ENCODE assay signal across 21 mouse cellular contexts in the genomic region with DNA sequence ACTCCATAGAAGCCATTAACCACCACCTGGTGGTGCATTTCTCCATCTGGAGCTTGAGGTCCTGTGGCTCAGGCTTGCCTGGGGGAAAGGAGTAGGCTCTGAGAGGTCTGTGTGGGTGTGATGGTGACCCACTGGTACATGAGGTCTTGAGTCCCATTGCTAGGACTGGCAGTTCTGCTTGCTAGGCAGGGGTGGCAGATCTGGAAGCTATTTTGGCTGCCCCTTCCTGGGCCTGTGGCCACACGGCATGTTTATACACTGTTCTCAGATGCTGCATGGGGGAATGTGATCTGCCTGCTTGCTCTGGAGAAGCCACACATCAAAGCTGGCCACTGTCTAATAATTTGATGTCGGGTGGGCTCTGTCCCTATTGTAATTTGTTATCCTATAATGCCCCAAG. TPM values are rescaled to one million over a fixed set of nuclear protein-coding genes. Genes with fewer than 3 reads are reported as not detected.
DNase-seq lines count a peak whose midpoint lies in the region; ATAC-seq and TF ChIP-seq lines count a peak whose summit lies in the region.
"Had no signal": no experiment of that assay in that cellular context is flagged by ENCODE, and none has a peak within 500 bp of the region (broad histone marks: within the 10 kb centered on the region; RNA-seq: fewer than 3 reads in every experiment).

No protein-coding gene starts in this region.

- peaks cover 28% of the 10 kb centered on the region; the same call in 1 of the 2 replicates for H3K79me2 ChIP-seq in liver, adult 2 months (ENCODE audit: control insufficient read depth, insufficient read depth, low read length)

- 0 out of 2 replicates have a peak overlapping the region, but pooled peaks have one; percentile 15 for H3K9ac ChIP-seq in liver, adult 2 months (ENCODE audit: low read depth, low read length)
- no peak overlapping the region for H3K9ac ChIP-seq in liver, postnatal 0 days (replicated peaks)
- H3K9ac ChIP-seq in lung, postnatal 0 days (replicated peaks; ENCODE audit: low read depth) = no peak overlapping the region
- H3K9ac ChIP-seq: forebrain, embryonic 13.5 days; forebrain, postnatal 0 days; hindbrain, embryonic 12.5 days had no signal

- H3K4me1 ChIP-seq in liver, adult 2 months (ENCODE audit: control insufficient read depth, insufficient read depth, low read length) = peaks cover 62% of the 10 kb centered on the region
- peaks cover 11% of the 10 kb centered on the region; the same call in 1 of the 2 replicates for H3K4me1 ChIP-seq in liver, postnatal 0 days (ENCODE audit: insufficient read depth)
- peaks cover 10% of the 10 kb centered on the region for H3K4me1 ChIP-seq in lung, postnatal 0 days (ENCODE audit: insufficient read depth, low read depth, low read length)
- H3K4me1 ChIP-seq: forebrain, embryonic 13.5 days had no signal

- no peak overlapping the region for H3K4me2 ChIP-seq in liver, postnatal 0 days (ENCODE audit: low read depth, low read length)
- no peak overlapping the region for H3K4me2 ChIP-seq in lung, postnatal 0 days (replicated peaks; ENCODE audit: low read depth, low read length)
- H3K4me2 ChIP-seq: forebrain, embryonic 13.5 days; hindbrain, embryonic 12.5 days had no signal

- peak overlapping the region; percentile 83 for H3K27ac ChIP-seq in liver, adult 2 months (replicated peaks; ENCODE audit: insufficient read depth, low read depth, low read length)
- no peak overlapping the region for H3K27ac ChIP-seq in liver, postnatal 0 days (ENCODE audit: low read depth)
- peak overlapping the region; percentile 78 for H3K27ac ChIP-seq in lung, postnatal 0 days (ENCODE audit: low read length)
- H3K27ac ChIP-seq: embryonic facial prominence, embryonic 10.5 days; forebrain, embryonic 13.5 days; hindbrain, embryonic 12.5 days had no signal

- no peak for TF ChIP-seq CTCF in liver, adult 2 months (IDR thresholded peaks at IDR 0.05; ENCODE audit: low read depth, low read length)
- TF ChIP-seq CTCF in liver, postnatal 0 days (IDR thresholded peaks at IDR 0.05; ENCODE audit: low read depth) = no peak
- TF ChIP-seq CTCF in lung, postnatal 0 days (IDR thresholded peaks at IDR 0.05) = peak; percentile 14; the same call in 1 of the 2 replicates

- no peak for TF ChIP-seq POLR2A in liver, adult 2 months (IDR thresholded peaks at IDR 0.05; ENCODE audit: extremely low read depth, insufficient read depth, low read length)

- no peaks in the 10 kb centered on the region for H3K27me3 ChIP-seq in liver, adult 2 months (ENCODE audit: control insufficient read depth, insufficient read depth, low read length)
- no peaks in the 10 kb centered on the region for H3K27me3 ChIP-seq in liver, postnatal 0 days (ENCODE audit: insufficient read depth, low read length)
- H3K27me3 ChIP-seq in lung, postnatal 0 days (replicated peaks; ENCODE audit: insufficient read depth, low read length) = no peaks in the 10 kb centered on the region
- H3K27me3 ChIP-seq: forebrain, embryonic 13.5 days; hindbrain, embryonic 12.5 days had no signal

- no peak for ATAC-seq in liver, postnatal 0 days
- ATAC-seq in lung, postnatal 0 days = no peak
- ATAC-seq: forebrain, embryonic 13.5 days; forebrain, postnatal 0 days; hindbrain, embryonic 16.5 days; inflammation-experienced regulatory T-cells, adult 6 months had no signal

- no peak for TF ChIP-seq EP300 in liver, postnatal 0 days (IDR thresholded peaks at IDR 0.05; ENCODE audit: low read depth)
- no peak for TF ChIP-seq EP300 in lung, postnatal 0 days (IDR thresholded peaks at IDR 0.05)

- H3K36me3 ChIP-seq in liver, adult 2 months (ENCODE audit: control insufficient read depth, insufficient read depth, low read length) = peaks cover 13% of the 10 kb centered on the region; the same call in 1 of the 2 replicates
- H3K36me3 ChIP-seq in liver, postnatal 0 days (replicated peaks; ENCODE audit: insufficient read depth, low read length) = peaks cover 40% of the 10 kb centered on the region
- peaks cover 23% of the 10 kb centered on the region; the same call in 1 of the 2 replicates for H3K36me3 ChIP-seq in lung, postnatal 0 days (ENCODE audit: insufficient read depth, low read length)

- intact Hi-C loops in gastrocnemius, postnatal 14 days (cut with DNase I; ENCODE audit: low total_unique reads) = no loop called here

- peak; percentile 33 to 36 for DNase-seq in gastrocnemius, adult 8-10 months (ENCODE audit: low spot score in 2 of 2)
- DNase-seq in gastrocnemius, postnatal 14 days = no peak
- DNase-seq in liver, adult 2 months (ENCODE audit: extremely low read depth, low read depth, low spot score) = peak; percentile 49
- no peak for DNase-seq in liver, postnatal 0 days
- DNase-seq in lung, postnatal 0 days (ENCODE audit: low spot score) = no peak
- no peak for DNase-seq in lung, postnatal 10 days
- no peak for DNase-seq in adrenal gland, postnatal 10 days
- DNase-seq: adrenal gland, adult 2 months; adrenal gland, postnatal 36 days; cerebellum, adult 2 months; cerebellum, postnatal 10 days; forebrain, postnatal 0 days; heart, postnatal 10 days; heart, postnatal 4 days had no signal

- 54% methylated on average over 2 of the region's 2 CpGs for WGBS in liver, adult 2 months
- WGBS in liver, postnatal 0 days (ENCODE audit: insufficient replicate concordance) = 75% methylated on average over 2 of the region's 2 CpGs
- WGBS in lung, postnatal 0 days = 80% methylated on average over 2 of the region's 2 CpGs

- H3K9me3 ChIP-seq in liver, postnatal 0 days (ENCODE audit: low read length) = no peaks in the 10 kb centered on the region
- no peaks in the 10 kb centered on the region for H3K9me3 ChIP-seq in lung, postnatal 0 days (ENCODE audit: low read length)
- H3K9me3 ChIP-seq: embryonic facial prominence, embryonic 10.5 days; forebrain, embryonic 13.5 days; hindbrain, embryonic 12.5 days had no signal

- no peak overlapping the region for H3K4me3 ChIP-seq in liver, adult 2 months (ENCODE audit: insufficient read depth, low read depth, low read length)
- no peak overlapping the region for H3K4me3 ChIP-seq in liver, postnatal 0 days (ENCODE audit: low read depth, low read length)
- no peak overlapping the region for H3K4me3 ChIP-seq in lung, postnatal 0 days (ENCODE audit: low read depth, low read length)
- H3K4me3 ChIP-seq: embryonic facial prominence, embryonic 10.5 days; forebrain, embryonic 13.5 days; hindbrain, embryonic 12.5 days had no signal

RNA-seq across cellular contexts. Expression of gene Aspscr1, which starts 11.3 kb away (rescaled TPM):
- total RNA-seq in gastrocnemius, adult 8-10 months (2022) = 10 to 100 TPM; 32.2 to 39.8 (median 35.2) TPM
- 10 to 100 TPM; 25.0 to 26.9 TPM for total RNA-seq in gastrocnemius, postnatal 14 days (2021)
- total RNA-seq in liver, adult 2 months (2014; rRNA removed) = 49.3 and 56.6 TPM in 2 replicates
- polyA plus RNA-seq in liver, adult 2 months (2012; rRNA removed) = 131 and 142 TPM in 2 replicates
- polyA plus RNA-seq in liver, postnatal 0 days (2015; fragmentation: Nextera tagmentation; extraction: Ambion mirVana) = 56.8 and 57.1 TPM in 2 replicates
- 114 and 129 TPM in 2 replicates for polyA plus RNA-seq in lung, postnatal 0 days (2015; fragmentation: Nextera tagmentation; extraction: Ambion mirVana)
- 10 to 100 TPM; 67.9 to 81.5 TPM for total RNA-seq in adrenal gland, postnatal 10 days (2021)

RNA-seq across cellular contexts. Expression of gene Notum, which starts 23.1 kb away (rescaled TPM):
- under 1 TPM in 1 of 4 experiments, not detected in 3; 0.22 TPM for total RNA-seq in gastrocnemius, adult 8-10 months (2022)
- total RNA-seq in gastrocnemius, postnatal 14 days (2021) = under 1 TPM in 1 of 2 experiments, not detected in 1; 0.39 TPM
- total RNA-seq in liver, adult 2 months (2014; rRNA removed) = 29.8 and 34.9 TPM in 2 replicates
- 56.0 and 61.6 TPM in 2 replicates for polyA plus RNA-seq in liver, adult 2 months (2012; rRNA removed)
- polyA plus RNA-seq in liver, postnatal 0 days (2015; fragmentation: Nextera tagmentation; extraction: Ambion mirVana) = 0.15 and 0.29 TPM in 2 replicates
- polyA plus RNA-seq in lung, postnatal 0 days (2015; fragmentation: Nextera tagmentation; extraction: Ambion mirVana) = 8.5 and 10.2 TPM in 2 replicates
- total RNA-seq in adrenal gland, postnatal 10 days (2021) = 10 to 100 TPM; 12.4 to 13.3 TPM
- total RNA-seq: granulocyte monocyte progenitor cell, adult 5-6 weeks had no signal
- polyA plus RNA-seq: inflammation-experienced regulatory T-cells, adult 6 months had no signal

RNA-seq across cellular contexts. Expression of gene Cenpx, which starts 29.5 kb away (rescaled TPM):
- total RNA-seq in gastrocnemius, adult 8-10 months (2022) = 10 to 100 TPM; 26.1 to 31.0 (median 27.3) TPM
- total RNA-seq in gastrocnemius, postnatal 14 days (2021) = 10 to 100 TPM; 25.7 to 33.3 TPM
- total RNA-seq in liver, adult 2 months (2014; rRNA removed) = 20.3 and 20.5 TPM in 2 replicates
- 63.4 and 74.6 TPM in 2 replicates for polyA plus RNA-seq in liver, adult 2 months (2012; rRNA removed)
- polyA plus RNA-seq in liver, postnatal 0 days (2015; fragmentation: Nextera tagmentation; extraction: Ambion mirVana) = 81.0 and 88.0 TPM in 2 replicates
- 102 and 112 TPM in 2 replicates for polyA plus RNA-seq in lung, postnatal 0 days (2015; fragmentation: Nextera tagmentation; extraction: Ambion mirVana)
- total RNA-seq in adrenal gland, postnatal 10 days (2021) = 10 to 100 TPM; 47.6 to 51.3 TPM

RNA-seq across cellular contexts. Expression of gene Lrrc45, which starts 29.6 kb away (rescaled TPM):
- total RNA-seq in gastrocnemius, adult 8-10 months (2022) = 1 to 10 TPM; 1.8 to 4.4 (median 2.9) TPM
- total RNA-seq in gastrocnemius, postnatal 14 days (2021) = 1 to 10 TPM; 5.2 to 5.4 TPM
- 4.4 and 5.1 TPM in 2 replicates for total RNA-seq in liver, adult 2 months (2014; rRNA removed)
- 7.4 and 9.8 TPM in 2 replicates for polyA plus RNA-seq in liver, adult 2 months (2012; rRNA removed)
- polyA plus RNA-seq in liver, postnatal 0 days (2015; fragmentation: Nextera tagmentation; extraction: Ambion mirVana) = 5.1 and 5.4 TPM in 2 replicates
- polyA plus RNA-seq in lung, postnatal 0 days (2015; fragmentation: Nextera tagmentation; extraction: Ambion mirVana) = 37.3 and 41.4 TPM in 2 replicates
- 10 to 100 TPM; 20.0 to 27.4 TPM for total RNA-seq in adrenal gland, postnatal 10 days (2021)

RNA-seq across cellular contexts. Expression of gene Myadml2, which starts 36.1 kb away (rescaled TPM):
- 100 to 1,000 TPM; 112 to 153 (median 132) TPM for total RNA-seq in gastrocnemius, adult 8-10 months (2022)
- 100 to 1,000 TPM; 111 to 136 TPM for total RNA-seq in gastrocnemius, postnatal 14 days (2021)
- not detected in 2 replicates for total RNA-seq in liver, adult 2 months (2014; rRNA removed)
- not detected in 2 replicates for polyA plus RNA-seq in liver, adult 2 months (2012; rRNA removed)
- polyA plus RNA-seq in liver, postnatal 0 days (2015; fragmentation: Nextera tagmentation; extraction: Ambion mirVana) = 0.26 and 0.50 TPM in 2 replicates
- polyA plus RNA-seq in lung, postnatal 0 days (2015; fragmentation: Nextera tagmentation; extraction: Ambion mirVana) = 0.46 TPM in 1 of 2 replicates, not detected in the other
- 1 to 10 TPM; 3.2 to 7.6 TPM for total RNA-seq in adrenal gland, postnatal 10 days (2021)
- total RNA-seq: adrenal gland, postnatal 36 days; ES-E14 had no signal
- polyA plus RNA-seq: embryonic facial prominence, embryonic 10.5 days; inflammation-experienced regulatory T-cells, adult 6 months had no signal

Comparison
In these comparisons a context has a peak if more than half of its experiments do, and no peak if none do; other contexts are left out.
1. DNase-seq: peak in gastrocnemius, adult 8-10 months (2 of 2) and liver, adult 2 months (single experiment); none in gastrocnemius, postnatal 14 days (single experiment), liver, postnatal 0 days (single experiment), lung, postnatal 0 days (single experiment), lung, postnatal 10 days (single experiment) and adrenal gland, postnatal 10 days (single experiment).
2. RNA of gene Notum, which starts 23.1 kb away (total RNA-seq): 29.8 to 34.9 TPM in liver, adult 2 months and 12.4 to 13.3 TPM in adrenal gland, postnatal 10 days; 0.39 TPM in gastrocnemius, postnatal 14 days and 0.22 TPM in gastrocnemius, adult 8-10 months; every median in the first group is over 4 times any median in the second.